Mouse (Mus musculus): ENCODE data around the gene Klk5.

Gene Klk5

DNA sequence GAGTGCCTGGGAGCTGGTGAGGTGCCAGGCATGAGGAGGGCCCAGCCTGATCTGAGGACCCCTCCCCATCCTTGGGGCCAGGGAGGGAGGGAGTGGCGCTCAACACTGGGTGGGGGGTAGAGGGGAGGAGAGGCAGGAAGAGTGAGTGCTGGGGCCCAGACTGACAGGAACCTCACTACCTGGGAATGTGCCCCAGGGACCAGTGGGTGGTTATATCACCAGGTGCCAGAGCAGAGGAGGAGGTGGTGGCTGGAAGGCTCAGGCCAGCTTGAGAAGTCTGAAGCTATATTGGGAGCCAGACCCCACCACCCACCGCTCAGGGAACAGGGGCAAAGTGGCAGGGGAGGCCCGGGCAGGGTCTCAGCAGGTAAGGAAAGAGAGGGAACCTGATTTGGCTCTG, at the start of gene Klk5:
TSS of gene Klk5 (plus strand) at position 271 of the 400 bp plus-strand sequence.
- no peak for DNase-seq

- no peak for DNase-seq
These were observed 45.4 kb upstream of the Klk5 start for GRCm38 (mm10) chr7:43796355-43796754.

DNA sequence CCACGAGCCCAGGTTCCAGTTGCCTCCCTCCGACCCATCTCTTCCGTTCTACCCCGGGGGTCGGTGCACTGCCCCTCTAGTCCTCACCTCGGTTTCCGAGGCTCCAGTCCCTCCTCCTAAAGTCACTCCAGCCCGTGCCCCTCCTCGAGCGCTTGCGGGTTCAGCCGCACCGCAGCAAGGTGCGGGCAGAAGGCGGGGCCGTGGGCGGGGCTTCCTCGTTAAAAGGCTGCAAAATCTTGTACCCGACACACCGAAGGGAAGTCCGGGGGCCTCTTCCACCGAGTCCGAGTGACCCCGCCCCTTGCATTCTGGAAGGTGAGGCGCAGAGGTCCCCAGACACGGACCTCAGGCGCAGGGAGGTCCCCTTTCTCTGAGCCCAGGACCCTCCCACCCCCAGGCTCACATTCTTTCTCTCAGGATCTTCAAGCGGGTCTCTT, 44.4 kb upstream of the Klk5 start, which contains the start of gene Klk8:
TSS of gene Klk8 (plus strand) at position 245 of the 437 bp plus-strand sequence.
- DNase-seq: peak; percentile 55

DNA sequence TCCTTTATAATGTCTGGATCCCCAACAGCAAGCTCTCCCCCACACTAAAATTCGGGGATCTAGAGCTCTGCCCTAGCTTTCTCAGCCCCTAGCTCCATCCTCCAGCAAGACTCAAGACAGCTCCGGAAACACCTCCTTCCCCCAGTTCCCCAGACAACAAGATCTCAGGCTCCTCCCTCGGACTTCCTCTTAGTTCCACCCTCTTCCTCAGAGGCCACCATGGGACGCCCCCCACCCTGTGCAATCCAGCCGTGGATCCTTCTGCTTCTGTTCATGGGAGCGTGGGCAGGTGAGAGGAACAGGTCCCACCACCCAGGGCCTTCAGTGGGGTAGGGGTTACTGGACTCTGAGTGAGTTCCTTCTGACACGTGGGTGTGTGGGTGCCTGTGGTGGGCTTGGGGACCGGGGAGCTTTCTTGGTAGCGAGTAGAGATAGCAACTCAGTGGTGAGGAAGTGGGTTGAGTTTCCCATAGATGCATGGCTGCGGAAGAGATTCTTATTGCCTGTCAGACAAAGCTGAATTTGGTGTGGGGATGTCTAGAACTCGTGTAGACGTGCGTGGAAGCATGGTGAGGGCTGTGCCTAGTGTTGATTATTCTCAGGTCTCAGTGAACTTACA, 43.8 kb upstream of the Klk5 start:
- peak; percentile 57 for DNase-seq

DNA sequence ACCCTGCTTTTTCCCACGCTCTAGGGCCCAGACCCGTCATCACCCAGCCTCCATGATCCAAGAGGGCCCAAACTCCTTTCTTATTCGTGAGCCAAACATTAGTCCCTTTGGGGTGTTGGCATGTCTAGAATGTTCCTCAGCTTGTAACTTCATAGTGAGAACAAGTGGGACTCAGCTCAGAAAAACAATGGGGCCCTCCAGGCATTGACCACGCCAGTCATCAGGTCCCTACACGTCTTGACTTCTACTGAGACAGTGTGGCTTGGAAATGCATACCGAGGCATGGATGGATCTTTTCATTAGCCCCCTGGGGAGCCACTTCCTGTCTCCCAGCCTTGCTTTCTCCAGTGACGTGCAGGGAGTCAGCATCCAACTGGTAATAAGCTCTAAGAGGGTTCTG, 41.9 kb upstream of the Klk5 start:
- no peak for DNase-seq

GRCm38 (mm10) chr7:43810994-43811393, 30.8 kb upstream of the Klk5 start, which contains the start of gene Klk7:
TSS of gene Klk7 (plus strand) at chr7:43811294.
- no peak for DNase-seq

DNA sequence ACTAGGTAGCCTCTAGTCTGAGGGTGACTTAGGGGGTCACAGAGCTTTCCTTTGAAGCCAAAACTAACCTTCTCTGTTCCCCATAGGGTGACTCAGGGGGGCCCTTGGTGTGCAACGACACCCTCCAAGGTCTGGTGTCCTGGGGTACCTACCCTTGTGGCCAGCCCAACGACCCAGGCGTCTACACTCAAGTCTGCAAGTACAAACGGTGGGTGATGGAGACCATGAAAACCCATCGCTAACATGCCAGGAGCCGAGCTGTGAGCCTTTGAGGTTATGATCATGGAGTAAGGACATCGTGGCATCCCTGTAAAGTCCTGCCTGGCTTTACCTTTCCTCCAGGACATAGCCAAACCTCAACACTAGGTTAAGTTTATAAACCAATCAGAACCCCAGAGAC, 26.6 kb upstream of the Klk5 start:
- DNase-seq: no peak

DNA sequence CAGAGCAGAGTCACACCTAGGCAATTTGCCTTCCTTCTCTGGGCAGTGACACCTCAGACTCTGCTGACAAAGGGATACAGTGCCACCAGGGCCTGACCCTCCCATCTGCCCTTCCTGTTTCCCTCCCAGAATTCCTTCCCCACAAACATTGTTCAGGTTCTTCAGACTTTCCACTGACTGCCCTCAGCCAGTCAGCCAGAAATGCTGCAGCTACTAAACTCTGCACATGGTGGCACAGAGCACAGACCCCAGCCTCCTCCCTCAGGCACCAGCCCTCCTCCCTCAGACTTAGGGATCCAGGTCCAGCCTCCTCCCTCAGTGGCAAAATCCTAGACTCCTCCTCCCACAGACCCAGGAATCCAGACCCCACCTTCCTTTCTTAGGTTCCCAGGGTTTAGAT, 25.0 kb upstream of the Klk5 start:
- no peak for DNase-seq

DNA sequence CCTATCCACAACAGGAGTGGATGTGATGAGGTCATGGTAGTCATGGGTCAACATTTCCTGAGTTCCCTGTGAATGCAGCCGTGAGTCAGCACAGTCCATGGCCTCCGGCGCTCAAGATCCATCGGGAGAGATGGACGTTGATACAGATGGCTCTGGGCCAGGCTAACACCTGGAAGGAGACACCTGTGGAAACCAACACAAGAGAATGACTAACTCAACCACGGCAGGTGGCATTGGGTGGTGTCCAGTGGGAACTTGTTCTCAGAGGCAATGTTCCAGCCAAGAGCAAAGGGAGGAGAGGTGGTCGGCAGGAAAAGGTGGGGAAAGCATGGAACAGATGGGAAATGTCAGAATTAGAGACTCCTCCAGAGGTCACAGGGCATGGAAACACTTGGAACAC, 20.2 kb upstream of the Klk5 start:
- no peak for DNase-seq

GRCm38 (mm10) chr7:43824199-43824598, 17.6 kb upstream of the Klk5 start, which contains the start of gene Klk6:
TSS of gene Klk6 (plus strand) at chr7:43824499.
- no peak for DNase-seq

GRCm38 (mm10) chr7:43826056-43826455, 15.7 kb upstream of the Klk5 start:
- no peak for DNase-seq

- DNase-seq: no peak
These were observed 14.1 kb upstream of the Klk5 start for GRCm38 (mm10) chr7:43827706-43828105.

DNA sequence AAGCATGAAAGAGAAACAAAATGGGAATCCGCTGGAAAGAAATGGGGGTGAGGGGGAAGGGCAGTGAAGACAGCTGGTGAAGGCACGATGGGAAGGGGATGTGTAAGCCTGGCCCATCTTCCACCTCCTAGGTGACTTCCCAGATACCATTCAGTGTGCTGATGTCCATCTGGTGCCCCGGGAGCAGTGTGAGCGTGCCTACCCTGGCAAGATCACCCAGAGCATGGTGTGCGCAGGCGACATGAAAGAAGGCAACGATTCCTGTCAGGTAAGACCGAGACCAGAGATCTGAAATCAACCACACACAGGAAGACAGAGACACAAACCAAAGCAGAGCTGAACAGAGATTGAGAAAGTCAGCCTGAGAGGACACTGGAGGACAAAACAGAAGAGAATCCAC, 12.8 kb upstream of the Klk5 start:
- no peak for DNase-seq

- DNase-seq: no peak
These were observed 2.0 kb downstream of the Klk5 start for GRCm38 (mm10) chr7:43843801-43844200.

DNA sequence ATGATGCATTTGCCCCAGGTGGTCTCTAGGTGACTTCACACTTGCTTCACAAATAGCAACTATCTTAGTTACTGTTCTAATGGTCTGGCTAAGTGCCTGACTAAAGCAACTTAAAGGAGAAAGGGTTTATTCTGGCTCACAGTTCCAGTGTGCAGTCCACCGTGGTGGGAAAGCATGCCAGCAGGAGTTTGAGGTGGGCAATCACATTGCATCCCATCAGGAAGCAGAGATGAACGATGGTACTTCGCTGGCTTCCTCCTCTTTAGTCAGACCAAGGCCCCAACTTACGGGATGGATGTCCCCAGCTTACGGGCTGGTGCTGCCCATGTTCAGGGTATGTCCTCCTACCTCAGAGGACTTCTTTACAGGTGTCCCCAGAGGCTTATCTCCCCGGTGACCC, 9.8 kb downstream of the Klk5 start:
- no peak for DNase-seq

DNA sequence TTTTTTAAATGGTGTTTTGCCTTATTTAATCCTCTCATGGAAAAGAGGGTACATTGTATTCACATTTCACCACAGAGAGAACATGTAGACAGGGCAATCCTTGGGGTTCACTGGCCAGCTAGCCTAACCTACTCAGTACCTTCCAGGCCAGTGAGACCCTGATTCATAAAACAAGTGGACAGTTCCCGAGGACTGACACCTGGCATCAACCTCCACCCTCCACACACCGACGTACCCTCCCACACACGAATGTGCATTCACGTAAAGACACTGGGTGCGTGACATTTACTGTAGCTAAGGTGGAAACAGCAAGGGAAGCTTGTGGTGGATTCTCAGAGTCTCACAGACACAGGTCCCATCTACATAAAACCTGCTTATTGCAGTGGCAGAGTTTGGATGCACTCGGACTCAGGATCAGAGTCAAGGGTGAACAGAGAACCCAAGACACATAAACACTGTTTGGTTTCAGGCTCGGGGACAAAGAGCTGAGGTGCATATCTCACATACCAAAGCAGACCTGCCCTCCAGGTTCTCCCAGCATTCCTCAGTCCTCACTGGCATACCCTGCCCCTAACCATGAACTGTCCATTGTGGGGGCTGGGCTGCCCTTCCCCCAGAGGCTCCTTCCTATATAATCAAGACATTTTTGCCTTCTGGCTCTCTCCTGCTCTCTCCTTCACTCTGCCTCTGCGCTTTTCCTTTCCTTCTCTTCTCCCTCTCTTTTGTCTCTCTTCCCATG, 13.0 kb downstream of the Klk5 start:
- no peak for DNase-seq

DNA sequence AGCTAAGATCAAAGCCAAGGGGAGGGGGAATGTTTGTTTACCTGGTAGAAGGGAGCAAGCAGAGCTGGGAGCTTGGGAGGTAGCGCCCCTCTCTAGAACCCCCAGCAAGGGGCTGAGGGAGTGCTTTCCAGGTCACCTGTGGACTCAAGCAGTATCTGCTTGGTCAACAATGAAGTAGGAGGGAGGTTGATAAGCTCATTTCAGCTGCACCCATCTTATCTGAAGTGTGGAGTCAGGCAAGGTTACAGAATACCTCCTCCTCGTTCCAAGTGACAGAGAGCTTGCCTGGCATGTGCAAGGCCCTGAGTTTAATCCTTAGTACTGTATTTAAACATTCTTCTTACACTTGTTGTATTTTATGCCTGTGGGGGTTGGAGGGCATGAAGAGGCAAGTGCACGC, 13.9 kb downstream of the Klk5 start:
- no peak for DNase-seq

DNA sequence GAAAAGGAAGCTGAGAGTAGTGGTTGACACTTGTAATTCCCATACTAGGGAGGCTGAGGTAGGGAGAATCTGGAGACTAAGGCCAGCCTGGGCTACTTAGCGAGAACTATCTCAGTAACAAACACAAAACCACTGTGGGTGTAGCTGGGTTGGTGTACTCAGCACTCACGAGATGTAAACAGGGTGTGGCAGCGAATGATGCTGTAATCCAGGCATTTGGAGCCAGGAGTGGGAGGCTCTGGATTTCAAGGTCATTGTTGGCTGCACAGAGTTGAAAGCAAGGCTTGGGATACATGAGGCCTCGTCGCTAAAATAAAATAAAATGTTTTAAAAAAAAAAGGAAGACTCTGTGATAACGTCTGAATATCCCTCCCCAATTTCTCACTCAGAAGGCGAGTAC, 14.5 kb downstream of the Klk5 start:
- DNase-seq: no peak

GRCm38 (mm10) chr7:43857501-43857900, 15.7 kb downstream of the Klk5 start:
- no peak for DNase-seq

- no peak for DNase-seq
These were observed 18.6 kb downstream of the Klk5 start for GRCm38 (mm10) chr7:43860411-43860810.

- peak; percentile 74 for DNase-seq
These were observed 31.5 kb downstream of the Klk5 start for GRCm38 (mm10) chr7:43873237-43873636.

GRCm38 (mm10) chr7:43873674-43874073, 31.9 kb downstream of the Klk5 start:
- DNase-seq: no peak

GRCm38 (mm10) chr7:43874868-43875375, 33.2 kb downstream of the Klk5 start:
- no peak for DNase-seq

DNA sequence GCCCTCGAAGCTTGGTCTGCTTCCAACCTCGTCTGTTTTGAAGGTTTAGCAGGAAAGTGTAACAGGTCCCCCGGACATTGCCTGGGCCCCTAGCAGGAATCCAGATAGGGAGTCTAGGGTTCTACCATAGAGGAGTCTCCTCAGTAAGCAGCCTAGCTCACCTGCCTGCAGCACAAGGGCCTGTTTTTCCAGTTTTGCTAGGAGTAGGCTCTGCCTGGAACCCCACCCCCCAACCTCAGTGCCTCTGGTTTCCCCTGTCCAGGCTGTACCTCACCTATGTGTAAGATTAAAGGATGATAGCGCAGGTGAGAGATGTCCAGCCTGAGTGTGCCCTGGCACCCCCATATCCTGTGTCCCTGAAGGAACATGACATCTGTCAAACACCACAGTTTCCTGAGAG, 34.7 kb downstream of the Klk5 start:
- DNase-seq: no peak

Measured in lung, postnatal 36 days (tissue).